Mouse (Mus musculus) MEL (cell line): ENCODE data around the gene Lrrc71. TPM values are rescaled to one million over a fixed set of nuclear protein-coding genes. Genes with fewer than 3 reads are reported as not detected.

Experiments used
- DNase-seq: peaks from one replicate; pipeline ENCODE4 v3.0.0; 2011; ENCODE audit warnings: low read depth, low spot score
- H3K27ac ChIP-seq: 2 replicates; pipeline ENCODE4 v1.5.1; 2012; ENCODE audit warnings: low read depth, mild to moderate bottlenecking, control low read depth, low read length, moderate library complexity; ENCODE audit not compliant: control insufficient read depth
- H3K27me3 ChIP-seq, 2 experiments: fragments of 150-350 bp in 1 of 2; sonication (generic) in 1 of 2; 2 replicates each; pipeline ENCODE4 v1.6.1; 2012; ENCODE audit warnings: low read length in 2 of 2, mild to moderate bottlenecking in 2 of 2, improper control_type of control experiment in 1 of 2, moderate library complexity in 1 of 2; ENCODE audit not compliant: insufficient read depth in 2 of 2, control insufficient read depth in 1 of 2
- H3K36me3 ChIP-seq, 2 experiments: 2 replicates each; pipeline ENCODE4 v1.6.1; 2012 to 2014; ENCODE audit warnings: low read length in 2 of 2, improper control_type of control experiment in 1 of 2, inconsistent platforms in 1 of 2, mild to moderate bottlenecking in 1 of 2; ENCODE audit not compliant: insufficient read depth in 2 of 2, control insufficient read depth in 1 of 2
- H3K4me1 ChIP-seq, 2 experiments: fragments of 150-350 bp in 1 of 2; sonication (generic) in 1 of 2; 2 replicates each; pipeline ENCODE4 v1.6.1; 2012; ENCODE audit warnings: low read length in 2 of 2, improper control_type of control experiment in 1 of 2, mild to moderate bottlenecking in 1 of 2; ENCODE audit not compliant: insufficient read depth in 2 of 2, control insufficient read depth in 1 of 2
- H3K4me3 ChIP-seq, 2 experiments: fragments of 150-350 bp in 1 of 2; sonication (generic) in 1 of 2; 2 replicates each; pipeline ENCODE4 v1.5.1; 2012; ENCODE audit warnings: low read depth in 2 of 2, low read length in 2 of 2, mild to moderate bottlenecking in 2 of 2, moderate library complexity in 2 of 2, control low read depth in 1 of 2, improper control_type of control experiment in 1 of 2; ENCODE audit not compliant: control insufficient read depth in 1 of 2, insufficient read depth in 1 of 2
- H3K79me2 ChIP-seq: 2 replicates; pipeline ENCODE4 v1.6.1; 2012; ENCODE audit warnings: mild to moderate bottlenecking, low read length, moderate library complexity; ENCODE audit not compliant: control insufficient read depth, poor library complexity, insufficient read depth
- H3K9ac ChIP-seq: 2 replicates; pipeline ENCODE4 v1.6.1; 2012; ENCODE audit warnings: low read depth, mild to moderate bottlenecking, control low read depth, low read length, moderate library complexity; ENCODE audit not compliant: control insufficient read depth, poor library complexity, severe bottlenecking
- H3K9me3 ChIP-seq: fragments of 150-350 bp; sonication (generic); replicated peaks from 2 replicates; pipeline ENCODE4 v1.6.1; 2012; ENCODE audit warnings: mild to moderate bottlenecking, low read length, improper control_type of control experiment, moderate library complexity; ENCODE audit not compliant: insufficient read depth
- CHD1 ChIP-seq: IDR thresholded peaks from 2 replicates; pipeline ENCODE4 v1.6.1; 2012; ENCODE audit warnings: low read depth, mild to moderate bottlenecking, inconsistent platforms, low read length, improper control_type of control experiment
- CHD2 ChIP-seq: IDR thresholded peaks from 2 replicates; pipeline ENCODE4 v1.6.1; 2011; ENCODE audit warnings: low read length, improper control_type of control experiment
- CTCF ChIP-seq, 3 experiments: IDR thresholded peaks in 2 of 3; conservative IDR thresholded peaks in 1 of 3; 2 replicates each; pipeline ENCODE4 v1.5.1; 2011 to 2012; ENCODE audit warnings: low read length in 3 of 3, low read depth in 2 of 3, mild to moderate bottlenecking in 2 of 3, improper control_type of control experiment in 1 of 3, inconsistent platforms in 1 of 3, mixed read lengths in 1 of 3, moderate library complexity in 1 of 3; ENCODE audit not compliant: control insufficient read depth in 1 of 3, insufficient read depth in 1 of 3, poor library complexity in 1 of 3, severe bottlenecking in 1 of 3
- E2F4 ChIP-seq: IDR thresholded peaks from 2 replicates; pipeline ENCODE4 v1.6.1; 2011; ENCODE audit warnings: low read depth, low read length, improper control_type of control experiment, borderline replicate concordance
- ELF1 ChIP-seq: IDR thresholded peaks from 2 replicates; pipeline ENCODE4 v1.6.1; 2014; ENCODE audit warnings: low read depth, mild to moderate bottlenecking, inconsistent platforms, low read length, improper control_type of control experiment, moderate library complexity
- GABPA ChIP-seq: IDR thresholded peaks from 2 replicates; pipeline ENCODE4 v1.6.1; 2012; ENCODE audit warnings: low read depth, mild to moderate bottlenecking, inconsistent platforms, low read length, improper control_type of control experiment, moderate library complexity
- GATA1 ChIP-seq: IDR thresholded peaks from 2 replicates; pipeline ENCODE4 v1.6.1; 2011; ENCODE audit warnings: low read depth, low read length, improper control_type of control experiment
- HCFC1 ChIP-seq: IDR thresholded peaks from 2 replicates; pipeline ENCODE4 v1.6.1; 2012; ENCODE audit warnings: low read depth, mild to moderate bottlenecking, inconsistent platforms, low read length, improper control_type of control experiment, moderate library complexity
- JUND ChIP-seq: IDR thresholded peaks from 2 replicates; pipeline ENCODE4 v1.6.1; 2011; ENCODE audit warnings: low read depth, mild to moderate bottlenecking, improper control_type of control experiment, low read length
- MAFK ChIP-seq: IDR thresholded peaks from 2 replicates; pipeline ENCODE4 v1.6.1; 2011; ENCODE audit warnings: low read depth, mild to moderate bottlenecking, low read length, improper control_type of control experiment, borderline replicate concordance
- MXI1 ChIP-seq: IDR thresholded peaks from 2 replicates; pipeline ENCODE4 v1.6.1; 2011; ENCODE audit warnings: mild to moderate bottlenecking, low read depth, low read length, improper control_type of control experiment
- MYB ChIP-seq: IDR thresholded peaks from 2 replicates; pipeline ENCODE4 v1.6.1; 2011; ENCODE audit warnings: mild to moderate bottlenecking, low read depth, low read length, improper control_type of control experiment
- POLR2A ChIP-seq, 2 experiments: IDR thresholded peaks; 2 replicates each; pipeline ENCODE4 v1.6.1; 2011 to 2012; ENCODE audit warnings: low read length in 2 of 2, mild to moderate bottlenecking in 2 of 2, control low read depth in 1 of 2, improper control_type of control experiment in 1 of 2, low read depth in 1 of 2, moderate library complexity in 1 of 2; ENCODE audit not compliant: control insufficient read depth in 1 of 2, insufficient read depth in 1 of 2, poor library complexity in 1 of 2
- RAD21 ChIP-seq: IDR thresholded peaks from 2 replicates; pipeline ENCODE4 v1.6.1; 2011; ENCODE audit warnings: mild to moderate bottlenecking, low read depth, low read length, improper control_type of control experiment
- TBP ChIP-seq: IDR thresholded peaks from 2 replicates; pipeline ENCODE4 v1.8.0; 2011; ENCODE audit warnings: low read depth, low read length, improper control_type of control experiment
- UBTF ChIP-seq: IDR thresholded peaks from 2 replicates; pipeline ENCODE4 v1.6.1; 2012; ENCODE audit warnings: low read depth, mild to moderate bottlenecking, inconsistent platforms, low read length, improper control_type of control experiment, moderate library complexity, borderline replicate concordance; ENCODE audit not compliant: insufficient read depth
- USF2 ChIP-seq, 2 experiments: IDR thresholded peaks; 2 replicates each; pipeline ENCODE4 v1.6.1; 2011 to 2012; ENCODE audit warnings: improper control_type of control experiment in 2 of 2, low read length in 2 of 2, borderline replicate concordance in 1 of 2, inconsistent platforms in 1 of 2, low read depth in 1 of 2, mild to moderate bottlenecking in 1 of 2; ENCODE audit not compliant: insufficient read depth in 1 of 2
- ZKSCAN1 ChIP-seq: IDR thresholded peaks from 2 replicates; pipeline ENCODE4 v1.6.1; 2012; ENCODE audit warnings: low read depth, mild to moderate bottlenecking, inconsistent platforms, low read length, improper control_type of control experiment, moderate library complexity
- ZMIZ1 ChIP-seq: IDR thresholded peaks from 2 replicates; pipeline ENCODE4 v1.6.1; 2012; ENCODE audit warnings: low read depth, mild to moderate bottlenecking, inconsistent platforms, low read length, improper control_type of control experiment, moderate library complexity
- polyA plus RNA-seq, 2 experiments: library from polyadenylated mRNA; stranded (reverse) in 1 of 2; unstranded in 1 of 2; fragments of >175 nt in 1 of 2; fragments of >200 nt in 1 of 2; gene quantifications; 2 replicates each; pipeline versions ENCODE4 v1.2.1 to v1.2.4; 2012; ENCODE audit warnings: low replicate concordance in 2 of 2, low read depth in 1 of 2; ENCODE audit not compliant: insufficient read length in 2 of 2, insufficient read depth in 1 of 2, missing spikeins in 1 of 2
- total RNA-seq: library from RNA; depleted of rRNA; stranded (reverse); fragments of 300-350 nt; gene quantifications from 2 replicates; pipeline ENCODE4 v1.2.3, GENCODE M21; 2012

The Lrrc71 gene
- total and polyA plus RNA-seq, 3 experiments, result 0.04 TPM; not detected in 2

DNA sequence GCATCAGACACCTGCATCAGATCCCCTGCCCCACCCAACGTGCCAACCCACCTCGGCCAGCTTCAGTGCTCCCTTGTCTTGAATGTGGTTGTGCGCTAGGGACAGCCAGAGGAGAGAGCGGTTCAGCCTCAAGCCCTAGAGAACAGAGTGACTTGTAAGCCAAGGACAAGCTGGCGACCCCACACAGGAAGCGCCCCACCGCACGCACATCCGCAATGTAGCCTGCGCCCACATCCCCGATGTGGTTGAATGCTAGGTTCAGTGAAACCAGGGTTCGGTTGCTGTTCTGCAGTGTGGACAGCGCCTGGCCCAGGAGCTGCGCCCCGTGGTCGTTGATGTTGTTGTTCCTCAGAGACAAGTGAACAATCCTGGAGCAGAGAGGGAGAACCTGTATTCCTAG lies 5.7 kb downstream of the Lrrc71 start:
- Histone ChIP-seq H3K79me2 (no peaks in the 10 kb centered on the region), H3K27ac (no peak overlapping the region), H3K4me3 (no peak overlapping the region), H3K36me3 (no peaks in the 10 kb centered on the region), H3K27me3 (peaks cover 0 to 1% of the 10 kb centered on the region in 2 experiments; a peak in 1 of 4 replicates), H3K9me3 (no peaks in the 10 kb centered on the region), H3K4me1 (no peaks in the 10 kb centered on the region), H3K9ac (no peak overlapping the region)
- no peak for DNase-seq
- no peak for TF ChIP-seq JUND
- TF ChIP-seq POLR2A (IDR thresholded peaks at IDR 0.05; ENCODE audit: control insufficient read depth in 1 of 2, insufficient read depth in 1 of 2, low read depth in 1 of 2, low read length in 2 of 2, poor library complexity in 1 of 2), result no peak

DNA sequence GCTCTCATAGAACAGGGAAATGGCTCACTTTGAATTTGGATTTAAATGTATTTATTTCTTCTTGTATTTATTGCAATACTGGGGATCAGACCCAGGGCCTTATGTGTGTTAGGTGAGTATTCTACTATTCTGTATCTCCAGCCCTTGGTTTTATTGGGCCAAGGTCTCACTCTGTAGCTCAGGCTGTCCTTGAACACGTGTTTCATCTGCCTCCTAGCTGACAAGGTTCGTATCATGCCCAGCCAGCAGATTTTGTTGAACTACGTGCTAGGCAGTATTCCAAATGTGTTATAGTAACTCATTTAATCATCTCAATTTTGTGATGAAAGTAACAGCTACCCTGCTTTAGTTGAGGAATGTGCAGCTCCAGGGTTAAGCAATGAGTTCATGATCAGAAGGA lies 6.4 kb downstream of the Lrrc71 start:
- Histone ChIP-seq H3K27ac (no peak overlapping the region), H3K9ac (no peak overlapping the region), H3K36me3 (no peaks in the 10 kb centered on the region), H3K9me3 (no peaks in the 10 kb centered on the region), H3K4me3 (no peak overlapping the region), H3K4me1 (no peaks in the 10 kb centered on the region), H3K79me2 (no peaks in the 10 kb centered on the region), H3K27me3 (peaks cover 0 to 1% of the 10 kb centered on the region in 2 experiments; a peak in 1 of 4 replicates)
- TF ChIP-seq GABPA (no peak), RAD21 (no peak), TBP (no peak), ZMIZ1 (no peak), ELF1 (no peak), E2F4 (no peak), USF2 (IDR thresholded peaks at IDR 0.05; ENCODE audit: borderline replicate concordance in 1 of 2, insufficient read depth in 1 of 2, low read depth in 1 of 2, low read length in 2 of 2) (no peak), MAFK (no peak), GATA1 (no peak), HCFC1 (no peak), CTCF (IDR thresholded peaks at IDR 0.05 in 2 of 3, conservative IDR thresholded peaks at IDR 0.05 in 1 of 3; ENCODE audit: control insufficient read depth in 1 of 3, insufficient read depth in 1 of 3, low read depth in 2 of 3, low read length in 3 of 3, poor library complexity in 1 of 3, severe bottlenecking in 1 of 3) (no peak), MYB (no peak), MXI1 (no peak), CHD1 (no peak), CHD2 (no peak), UBTF (no peak), ZKSCAN1 (no peak)
- no peak for DNase-seq
